In the genomic region with DNA sequence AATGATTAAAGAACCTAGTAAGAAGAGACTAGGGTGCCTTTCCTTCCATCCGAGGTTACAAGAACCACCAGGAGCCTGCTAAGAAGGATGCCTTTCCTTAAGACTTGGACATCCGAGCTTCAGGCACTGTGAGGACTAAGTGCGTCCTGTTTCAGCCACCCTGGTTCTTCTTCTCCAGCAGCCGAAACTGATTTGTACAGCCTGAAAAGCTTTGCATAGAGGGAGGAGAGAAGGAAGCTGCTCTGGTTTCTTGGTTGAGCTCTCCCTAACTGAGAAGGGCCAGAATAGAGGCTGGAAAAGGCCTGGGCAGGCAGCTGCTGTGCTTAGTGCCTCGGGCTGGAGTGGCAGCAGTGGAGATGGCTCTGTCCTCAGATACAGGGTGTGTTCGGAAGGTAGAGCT, we compare ENCODE assay signal across 26 mouse cellular contexts.
DNase-seq lines count a peak whose midpoint lies in the region; ATAC-seq and TF ChIP-seq lines count a peak whose summit lies in the region.
"Had no signal": no experiment of that assay in that cellular context is flagged by ENCODE, and none has a peak within 500 bp of the region (broad histone marks: within the 10 kb centered on the region; RNA-seq: fewer than 3 reads in every experiment).

No protein-coding gene starts in this region.

- TF ChIP-seq EP300 in stomach, postnatal 0 days (optimal IDR thresholded peaks at IDR 0.05) = no peak

- no peaks in the 10 kb centered on the region for H3K27me3 ChIP-seq in heart, embryonic 13.5 days (replicated peaks)
- H3K27me3 ChIP-seq in midbrain, embryonic 11.5 days (ENCODE audit: control insufficient read depth, insufficient read depth, low read length) = no peaks in the 10 kb centered on the region
- H3K27me3 ChIP-seq in midbrain, embryonic 16.5 days (ENCODE audit: control insufficient read depth, insufficient read depth, low read depth, low read length) = no peaks in the 10 kb centered on the region
- H3K27me3 ChIP-seq in stomach, postnatal 0 days (ENCODE audit: control insufficient read depth, insufficient read depth, low read length) = no peaks in the 10 kb centered on the region
- H3K27me3 ChIP-seq: kidney, embryonic 15.5 days; liver, embryonic 12.5 days; midbrain, embryonic 12.5 days; neural tube, embryonic 13.5 days; stomach, embryonic 15.5 days had no signal

- TF ChIP-seq CTCF in stomach, postnatal 0 days (IDR thresholded peaks at IDR 0.05; ENCODE audit: low read depth) = no peak

- peaks cover 66% of the 10 kb centered on the region for H3K4me1 ChIP-seq in heart, embryonic 13.5 days
- H3K4me1 ChIP-seq in midbrain, embryonic 11.5 days (ENCODE audit: control insufficient read depth, insufficient read depth, low read length) = no peaks in the 10 kb centered on the region
- H3K4me1 ChIP-seq in midbrain, embryonic 16.5 days (ENCODE audit: control insufficient read depth, insufficient read depth, low read length) = peaks cover 3% of the 10 kb centered on the region; the same call in 1 of the 2 replicates
- H3K4me1 ChIP-seq in stomach, postnatal 0 days (replicated peaks; ENCODE audit: control insufficient read depth, insufficient read depth) = no peaks in the 10 kb centered on the region
- H3K4me1 ChIP-seq: liver, embryonic 12.5 days; stomach, embryonic 15.5 days had no signal

- H3K36me3 ChIP-seq in heart, embryonic 13.5 days = no peaks in the 10 kb centered on the region
- H3K36me3 ChIP-seq in midbrain, embryonic 11.5 days (ENCODE audit: control insufficient read depth, insufficient read depth, low read length) = no peaks in the 10 kb centered on the region
- no peaks in the 10 kb centered on the region for H3K36me3 ChIP-seq in midbrain, embryonic 16.5 days (ENCODE audit: control insufficient read depth, insufficient read depth, low read length)
- no peaks in the 10 kb centered on the region for H3K36me3 ChIP-seq in stomach, postnatal 0 days (ENCODE audit: control insufficient read depth, insufficient read depth, low read length)
- H3K36me3 ChIP-seq: kidney, embryonic 15.5 days; liver, embryonic 12.5 days; midbrain, embryonic 12.5 days; neural tube, embryonic 13.5 days; stomach, embryonic 15.5 days had no signal

- H3K4me2 ChIP-seq in heart, embryonic 13.5 days = no peak overlapping the region
- no peak overlapping the region for H3K4me2 ChIP-seq in midbrain, embryonic 11.5 days
- H3K4me2 ChIP-seq in midbrain, embryonic 16.5 days (ENCODE audit: low read length) = no peak overlapping the region
- no peak overlapping the region for H3K4me2 ChIP-seq in stomach, postnatal 0 days (replicated peaks; ENCODE audit: low read depth)
- H3K4me2 ChIP-seq: hindbrain, embryonic 14.5 days; kidney, embryonic 15.5 days; liver, embryonic 12.5 days; midbrain, embryonic 12.5 days; neural tube, embryonic 13.5 days; stomach, embryonic 15.5 days had no signal

- no peak for ATAC-seq in heart, embryonic 13.5 days (ENCODE audit: extremely low read depth, insufficient number of reproducible peaks, low FRiP score, low TSS enrichment)
- ATAC-seq in midbrain, embryonic 11.5 days (ENCODE audit: low FRiP score) = no peak
- ATAC-seq in midbrain, embryonic 16.5 days = no peak
- no peak for ATAC-seq in stomach, postnatal 0 days (ENCODE audit: low FRiP score, low TSS enrichment)
- ATAC-seq: CD4-positive, CD25-positive, alpha-beta regulatory T cell, adult 4 months; forebrain, embryonic 14.5 days; inflammation-experienced regulatory T-cells, adult 6 months; liver, embryonic 12.5 days; liver, postnatal 0 days had no signal

- DNase-seq in gastrocnemius, adult 18-20 months (ENCODE audit: low spot score) = peak; percentile 9
- DNase-seq in gastrocnemius, postnatal 4 days (ENCODE audit: low spot score in 2 of 2) = no peak
- no peak for DNase-seq in heart, adult 11 months
- DNase-seq in midbrain, embryonic 11.5 days (ENCODE audit: low spot score, missing footprints) = peak; percentile 53
- DNase-seq in stomach, postnatal 0 days (ENCODE audit: low spot score) = no peak
- DNase-seq in left cerebral cortex, adult 11 months (ENCODE audit: low spot score) = no peak
- DNase-seq: adrenal gland, postnatal 25 days; heart, postnatal 36 days; kidney, adult 18-20 months; kidney, postnatal 25 days; liver, postnatal 0 days; lung, postnatal 36 days; right cerebral cortex, postnatal 4 days; thymus, postnatal 25 days had no signal

- peak overlapping the region; percentile 53; the same call in 1 of the 2 replicates for H3K27ac ChIP-seq in heart, embryonic 13.5 days (replicated peaks)
- no peak overlapping the region for H3K27ac ChIP-seq in midbrain, embryonic 11.5 days (ENCODE audit: low read depth, low read length)
- no peak overlapping the region for H3K27ac ChIP-seq in midbrain, embryonic 16.5 days (ENCODE audit: low read length)
- H3K27ac ChIP-seq in stomach, postnatal 0 days (replicated peaks) = peak overlapping the region; percentile 49; the same call in 1 of the 2 replicates
- H3K27ac ChIP-seq: hindbrain, embryonic 14.5 days; kidney, embryonic 15.5 days; layer of hippocampus, adult 2 months; liver, embryonic 12.5 days; midbrain, embryonic 12.5 days; neural tube, embryonic 13.5 days; stomach, embryonic 15.5 days had no signal

- 68% methylated on average over 6 of the region's 6 CpGs for WGBS in heart, embryonic 13.5 days
- WGBS in midbrain, embryonic 11.5 days = 82% methylated on average over 6 of the region's 6 CpGs
- WGBS in midbrain, embryonic 16.5 days = 88% methylated on average over 6 of the region's 6 CpGs
- WGBS in stomach, postnatal 0 days = 84% methylated on average over 6 of the region's 6 CpGs

- no peaks in the 10 kb centered on the region for H3K9me3 ChIP-seq in heart, embryonic 13.5 days
- no peaks in the 10 kb centered on the region for H3K9me3 ChIP-seq in midbrain, embryonic 11.5 days (ENCODE audit: control insufficient read depth, low read length)
- no peaks in the 10 kb centered on the region for H3K9me3 ChIP-seq in midbrain, embryonic 16.5 days (replicated peaks; ENCODE audit: control insufficient read depth, low read length, poor library complexity, severe bottlenecking)
- H3K9me3 ChIP-seq in stomach, postnatal 0 days (ENCODE audit: control insufficient read depth, low read length) = no peaks in the 10 kb centered on the region
- H3K9me3 ChIP-seq: kidney, embryonic 15.5 days; liver, embryonic 12.5 days; midbrain, embryonic 12.5 days; neural tube, embryonic 13.5 days; stomach, embryonic 15.5 days had no signal

- no peak overlapping the region for H3K9ac ChIP-seq in heart, embryonic 13.5 days
- no peak overlapping the region for H3K9ac ChIP-seq in midbrain, embryonic 11.5 days (ENCODE audit: low read length)
- H3K9ac ChIP-seq in midbrain, embryonic 16.5 days (ENCODE audit: low read depth, low read length) = no peak overlapping the region
- H3K9ac ChIP-seq in stomach, postnatal 0 days (ENCODE audit: low read length) = no peak overlapping the region
- H3K9ac ChIP-seq: hindbrain, embryonic 14.5 days; kidney, embryonic 15.5 days; liver, embryonic 12.5 days; liver, postnatal 0 days; midbrain, embryonic 12.5 days; neural tube, embryonic 13.5 days; stomach, embryonic 15.5 days had no signal

- no peak overlapping the region for H3K4me3 ChIP-seq in heart, embryonic 13.5 days
- H3K4me3 ChIP-seq in midbrain, embryonic 11.5 days (ENCODE audit: low read depth, low read length) = no peak overlapping the region
- H3K4me3 ChIP-seq in midbrain, embryonic 16.5 days (ENCODE audit: low read depth, low read length) = no peak overlapping the region
- H3K4me3 ChIP-seq in stomach, postnatal 0 days (ENCODE audit: low read depth, low read length) = no peak overlapping the region
- H3K4me3 ChIP-seq: kidney, embryonic 15.5 days; layer of hippocampus, adult 2 months; liver, embryonic 12.5 days; midbrain, embryonic 12.5 days; neural tube, embryonic 13.5 days; stomach, embryonic 15.5 days had no signal

Comparison
In these comparisons a context has a peak if more than half of its experiments do, and no peak if none do; other contexts are left out.
1. DNase-seq: peak in gastrocnemius, adult 18-20 months (single experiment) and midbrain, embryonic 11.5 days (single experiment); none in gastrocnemius, postnatal 4 days (0 of 2), heart, adult 11 months (single experiment), stomach, postnatal 0 days (single experiment) and left cerebral cortex, adult 11 months (single experiment).
2. H3K27ac ChIP-seq: peak in heart, embryonic 13.5 days (single experiment) and stomach, postnatal 0 days (single experiment); none in midbrain, embryonic 11.5 days (single experiment) and midbrain, embryonic 16.5 days (single experiment).